Mouse (Mus musculus) CH12.LX (cell line): Measurements from ENCODE around the gene Borcs6. TPM values are rescaled to one million over a fixed set of nuclear protein-coding genes. Genes with fewer than 3 reads are reported as not detected.

ENCODE experiments used
- DNase-seq: peaks from one replicate; pipeline ENCODE4 v3.0.0-alpha.2; 2013; ENCODE audit errors: extremely low read depth
- H3K27ac ChIP-seq: 2 replicates; pipeline ENCODE4 v1.5.1; 2012; ENCODE audit warnings: low read depth, mild to moderate bottlenecking, control low read depth, moderate library complexity; ENCODE audit not compliant: insufficient read depth
- H3K27me3 ChIP-seq: replicated peaks from 2 replicates; pipeline ENCODE3; 2012; ENCODE audit warnings: inconsistent platforms
- H3K36me3 ChIP-seq, 2 experiments: replicated peaks in 1 of 2; 2 replicates each; pipeline versions ENCODE3 to v1.6.1; 2012; ENCODE audit warnings: inconsistent platforms in 1 of 2, low read length in 1 of 2, mild to moderate bottlenecking in 1 of 2, mixed read lengths in 1 of 2, moderate library complexity in 1 of 2; ENCODE audit not compliant: control insufficient read depth in 1 of 2, insufficient read depth in 1 of 2
- H3K4me1 ChIP-seq, 2 experiments: 2 replicates each; pipeline ENCODE4 v1.6.1; 2012; ENCODE audit warnings: inconsistent platforms in 1 of 2, moderate library complexity in 1 of 2; ENCODE audit not compliant: insufficient read depth in 2 of 2, control insufficient read depth in 1 of 2
- H3K4me2 ChIP-seq: 2 replicates; pipeline ENCODE4 v1.6.1; 2012; ENCODE audit warnings: low read depth, mild to moderate bottlenecking, control low read depth; ENCODE audit not compliant: poor library complexity, insufficient read depth, severe bottlenecking
- H3K4me3 ChIP-seq, 3 experiments: fragments of 150-350 bp in 1 of 3; sonication (generic) in 1 of 3; replicated peaks in 1 of 3; 2 replicates each; pipeline versions ENCODE3 to v1.5.1; 2011 to 2012; ENCODE audit warnings: low read depth in 2 of 3, low read length in 2 of 3, mild to moderate bottlenecking in 2 of 3, moderate library complexity in 2 of 3, control low read depth in 1 of 3, improper control_type of control experiment in 1 of 3, inconsistent platforms in 1 of 3, mixed read lengths in 1 of 3; ENCODE audit not compliant: poor library complexity in 1 of 3
- H3K79me2 ChIP-seq: replicated peaks from 2 replicates; pipeline ENCODE4 v1.6.1; 2012; ENCODE audit warnings: mild to moderate bottlenecking, moderate library complexity; ENCODE audit not compliant: control insufficient read depth, poor library complexity, insufficient read depth, severe bottlenecking; ENCODE audit errors: extremely low read depth
- H3K9ac ChIP-seq: 2 replicates; pipeline ENCODE4 v1.6.1; 2012; ENCODE audit warnings: low read depth, mild to moderate bottlenecking, control low read depth, moderate library complexity; ENCODE audit not compliant: insufficient read depth
- H3K9me3 ChIP-seq: replicated peaks from 2 replicates; pipeline ENCODE3; 2012; ENCODE audit warnings: low read length, inconsistent platforms, mixed read lengths
- BHLHE40 ChIP-seq: IDR thresholded peaks from 2 replicates; pipeline ENCODE4 v1.6.1; 2011; ENCODE audit warnings: mild to moderate bottlenecking, low read depth, low read length, improper control_type of control experiment
- CHD2 ChIP-seq: IDR thresholded peaks from 2 replicates; pipeline ENCODE4 v1.6.1; 2011; ENCODE audit warnings: low read length, improper control_type of control experiment
- CTCF ChIP-seq, 2 experiments: IDR thresholded peaks in 1 of 2; conservative IDR thresholded peaks in 1 of 2; 2 replicates each; pipeline ENCODE4 v1.5.1; 2011 to 2012; ENCODE audit warnings: low read depth in 2 of 2, low read length in 2 of 2, improper control_type of control experiment in 1 of 2, inconsistent platforms in 1 of 2, mild to moderate bottlenecking in 1 of 2, moderate library complexity in 1 of 2
- ELF1 ChIP-seq: IDR thresholded peaks from 2 replicates; pipeline ENCODE4 v1.6.1; 2014; ENCODE audit warnings: low read depth, mild to moderate bottlenecking, inconsistent platforms, low read length, improper control_type of control experiment
- ETS1 ChIP-seq: conservative IDR thresholded peaks from 2 replicates; pipeline ENCODE4 v1.6.1; 2012; ENCODE audit warnings: low read depth, mild to moderate bottlenecking, inconsistent platforms, low read length, improper control_type of control experiment, moderate library complexity
- GABPA ChIP-seq: IDR thresholded peaks from 2 replicates; pipeline ENCODE4 v1.6.1; 2012; ENCODE audit warnings: low read depth, low read length, improper control_type of control experiment, inconsistent platforms; ENCODE audit not compliant: insufficient replicate concordance
- HCFC1 ChIP-seq: IDR thresholded peaks from 2 replicates; pipeline ENCODE4 v1.6.1; 2012; ENCODE audit warnings: low read depth, mild to moderate bottlenecking, inconsistent platforms, low read length, improper control_type of control experiment
- IRF4 ChIP-seq: IDR thresholded peaks from 2 replicates; pipeline ENCODE4 v1.6.1; 2014; ENCODE audit warnings: low read depth, mild to moderate bottlenecking, inconsistent platforms, low read length, improper control_type of control experiment
- JUND ChIP-seq: conservative IDR thresholded peaks from 2 replicates; pipeline ENCODE4 v1.6.1; 2011; ENCODE audit warnings: low read depth, low read length, improper control_type of control experiment
- MAZ ChIP-seq: IDR thresholded peaks from 2 replicates; pipeline ENCODE4 v1.6.1; 2012; ENCODE audit warnings: low read depth, mild to moderate bottlenecking, inconsistent platforms, low read length, improper control_type of control experiment, moderate library complexity
- MEF2A ChIP-seq: IDR thresholded peaks from 2 replicates; pipeline ENCODE4 v1.6.1; 2014; ENCODE audit warnings: low read depth, mild to moderate bottlenecking, inconsistent platforms, low read length, improper control_type of control experiment, borderline replicate concordance
- MXI1 ChIP-seq: IDR thresholded peaks from 2 replicates; pipeline ENCODE4 v1.6.1; 2011; ENCODE audit warnings: mild to moderate bottlenecking, low read depth, low read length, improper control_type of control experiment
- NELFE ChIP-seq: IDR thresholded peaks from 2 replicates; pipeline ENCODE4 v1.6.1; 2011; ENCODE audit warnings: low read depth, low read length, improper control_type of control experiment
- PAX5 ChIP-seq: IDR thresholded peaks from 2 replicates; pipeline ENCODE4 v1.6.1; 2012; ENCODE audit warnings: low read length, inconsistent platforms, mixed read lengths
- POLR2AphosphoS2 ChIP-seq: IDR thresholded peaks from 2 replicates; pipeline ENCODE4 v1.6.1; 2011; ENCODE audit warnings: low read depth, low read length, improper control_type of control experiment
- RAD21 ChIP-seq: IDR thresholded peaks from 2 replicates; pipeline ENCODE4 v1.6.1; 2011; ENCODE audit warnings: low read depth, mild to moderate bottlenecking, low read length, improper control_type of control experiment, moderate library complexity
- RCOR1 ChIP-seq: conservative IDR thresholded peaks from 2 replicates; pipeline ENCODE4 v1.6.1; 2012; ENCODE audit warnings: low read depth, mild to moderate bottlenecking, inconsistent platforms, low read length, improper control_type of control experiment
- SMC3 ChIP-seq: IDR thresholded peaks from 2 replicates; pipeline ENCODE4 v1.6.1; 2011; ENCODE audit warnings: low read depth, low read length, improper control_type of control experiment
- TBP ChIP-seq: conservative IDR thresholded peaks from 2 replicates; pipeline ENCODE4 v1.6.1; 2011; ENCODE audit warnings: low read depth, low read length, improper control_type of control experiment
- TCF12 ChIP-seq: IDR thresholded peaks from 2 replicates; pipeline ENCODE4 v1.6.1; 2014; ENCODE audit warnings: low read depth, mild to moderate bottlenecking, inconsistent platforms, low read length, improper control_type of control experiment
- UBTF ChIP-seq: IDR thresholded peaks from 2 replicates; pipeline ENCODE4 v1.6.1; 2012; ENCODE audit warnings: low read depth, mild to moderate bottlenecking, inconsistent platforms, low read length, improper control_type of control experiment, moderate library complexity
- USF1 ChIP-seq: IDR thresholded peaks from 2 replicates; pipeline ENCODE4 v1.6.1; 2014; ENCODE audit warnings: low read depth, mild to moderate bottlenecking, inconsistent platforms, low read length, improper control_type of control experiment
- ZC3H11A ChIP-seq: IDR thresholded peaks from 2 replicates; pipeline ENCODE4 v1.6.1; 2012; ENCODE audit warnings: low read depth, mild to moderate bottlenecking, inconsistent platforms, low read length, improper control_type of control experiment
- ZNF384 ChIP-seq: IDR thresholded peaks from 2 replicates; pipeline ENCODE4 v1.6.1; 2012; ENCODE audit warnings: low read depth, low read length, improper control_type of control experiment, inconsistent platforms
- dilution Hi-C: fragments of 300-500 bp; cut with MboI; formaldehyde crosslinking; loops from 2 replicates; pipeline ENCODE4 v1.14.3; 2020; ENCODE audit warnings: low sequenced_read_pairs; ENCODE audit not compliant: extremely low pct_unique_long_range_greater_than_20kb, extremely low pct_ligation_motif_present
- in situ Hi-C: fragments of 300-500 bp; cut with MboI; formaldehyde crosslinking; loops from 3 replicates; pipeline ENCODE4 v1.14.3; 2019; ENCODE audit warnings: low sequenced_read_pairs, low pct_ligation_motif_present, low pct_unique_long_range_greater_than_20kb, mixed read lengths
- polyA plus RNA-seq: library from polyadenylated mRNA; unstranded; fragments of >175 nt; gene quantifications from 2 replicates; pipeline ENCODE4 v1.2.1, GENCODE M21; 2012; ENCODE audit warnings: low read depth; ENCODE audit not compliant: insufficient read length
- total RNA-seq, 2 experiments: library from RNA; depleted of rRNA; stranded (reverse); fragments of 300-350 nt in 1 of 2; fragments of >200 nt in 1 of 2; gene quantifications; 2 replicates each; pipeline ENCODE4 v1.2.3; 2012 to 2014

Borcs6 gene
- total and polyA plus RNA-seq, 3 experiments = 5.4 to 11.1 (median 7.3) TPM

GRCm38 (mm10) chr11:69076572-69076971 lies 17.1 kb downstream of the Borcs6 start:
- no peak overlapping the region for H3K27ac ChIP-seq
- no peaks in the 10 kb centered on the region for H3K79me2 ChIP-seq
- in situ Hi-C loops (loop anchor here (25.0 kb wide), 1 partner anchor 936 kb away; the partner anchor contains the start of genes Acadvl, Dlg4 and Dvl2), dilution Hi-C loops (no loop called here)
- TF ChIP-seq MEF2A = no peak
- TF ChIP-seq CTCF (conservative IDR thresholded peaks at IDR 0.05 in 1 of 2, IDR thresholded peaks at IDR 0.05 in 1 of 2; ENCODE audit: low read depth in 2 of 2, low read length in 2 of 2) = no peak
- TF ChIP-seq TCF12 = no peak
- no peak for TF ChIP-seq TBP
- no peak for TF ChIP-seq JUND
- TF ChIP-seq MXI1 = no peak
- no peak for TF ChIP-seq RCOR1
- TF ChIP-seq ZC3H11A = no peak
- no peak for TF ChIP-seq CHD2
- TF ChIP-seq MAZ = no peak
- TF ChIP-seq ETS1 = no peak
- TF ChIP-seq RAD21 = no peak
- no peak for TF ChIP-seq USF1
- no peak for TF ChIP-seq SMC3
- TF ChIP-seq ZNF384 = no peak
- no peak for TF ChIP-seq HCFC1
- no peak for TF ChIP-seq ELF1
- no peak for TF ChIP-seq UBTF
- no peak for TF ChIP-seq GABPA
- H3K27me3 ChIP-seq = peaks cover 2% of the 10 kb centered on the region
- H3K4me1 ChIP-seq = peaks cover 27 to 69% of the 10 kb centered on the region in 2 experiments
- no peak for DNase-seq
- H3K4me3 ChIP-seq = no peak overlapping the region
- no peak overlapping the region for H3K9ac ChIP-seq
- H3K4me2 ChIP-seq = no peak overlapping the region
- H3K9me3 ChIP-seq = no peaks in the 10 kb centered on the region
- H3K36me3 ChIP-seq = no peaks in the 10 kb centered on the region

DNA sequence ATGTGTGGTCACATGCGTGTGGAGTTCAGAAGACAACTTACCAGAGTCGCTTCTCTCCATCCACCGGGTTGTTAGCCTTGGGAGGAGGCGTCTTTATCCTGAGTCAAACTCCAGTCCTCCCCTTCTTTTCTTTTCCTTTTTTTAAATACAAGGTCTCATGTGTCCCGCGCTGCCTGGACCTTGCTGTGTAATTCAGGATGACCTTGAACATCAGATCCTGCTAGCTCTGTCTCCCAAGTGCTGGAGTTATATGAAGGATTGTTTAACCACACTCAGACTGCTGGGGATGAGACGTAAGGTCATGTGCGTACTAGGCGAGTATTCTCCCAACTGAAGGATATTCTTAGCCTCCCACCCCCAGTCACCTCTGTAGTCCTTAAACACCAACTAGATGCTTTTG lies 17.8 kb downstream of the Borcs6 start:
- in situ Hi-C loops (loop anchor here (25.0 kb wide), 1 partner anchor 935 kb away; the partner anchor contains the start of genes Acadvl, Dlg4 and Dvl2), dilution Hi-C loops (no loop called here)
- TF ChIP-seq BHLHE40 (no peak), ELF1 (no peak), PAX5 (no peak), NELFE (no peak), POLR2AphosphoS2 (no peak), ZC3H11A (no peak), RAD21 (no peak), UBTF (no peak), IRF4 (no peak)
- H3K27ac ChIP-seq = no peak overlapping the region
- no peak overlapping the region for H3K4me3 ChIP-seq
- no peak overlapping the region for H3K4me2 ChIP-seq
- H3K79me2 ChIP-seq = no peaks in the 10 kb centered on the region
- H3K9me3 ChIP-seq = no peaks in the 10 kb centered on the region
- peaks cover 25 to 63% of the 10 kb centered on the region in 2 experiments for H3K4me1 ChIP-seq
- no peaks in the 10 kb centered on the region for H3K36me3 ChIP-seq
- no peak for DNase-seq
- peaks cover 7% of the 10 kb centered on the region for H3K27me3 ChIP-seq
- no peak overlapping the region for H3K9ac ChIP-seq
